Mouse (Mus musculus) T-helper 2 cell (primary cell): ENCODE results near the gene Mtmr14.

Experiments
- in situ Hi-C: fragments of 300-600 bp; cut with MboI, MseI; formaldehyde crosslinking; loops from one replicate; pipeline ENCODE4 v1.15.1; 2025; ENCODE audit warnings: high pct_unique_total_duplicates

The Mtmr14 gene

DNA sequence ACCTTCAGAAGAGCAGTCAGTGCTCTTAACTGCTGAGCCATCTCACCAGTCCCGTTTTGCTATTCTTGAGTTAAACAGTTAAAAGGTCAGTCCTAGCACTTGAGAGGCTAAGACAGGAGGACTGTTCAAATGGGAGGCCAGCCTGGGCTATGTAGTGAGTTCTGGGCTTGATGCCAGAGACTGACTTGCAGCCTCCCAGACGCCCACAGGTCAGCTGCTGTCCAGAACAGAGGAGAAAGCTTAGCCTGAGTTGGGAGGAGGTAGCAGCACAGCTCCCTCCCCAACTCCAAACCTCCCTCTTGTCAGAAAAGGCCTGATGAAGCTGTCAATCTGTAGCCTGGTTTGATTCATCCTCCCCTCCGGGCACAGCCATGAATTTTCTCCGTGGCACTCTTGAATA, 39.2 kb downstream of the Mtmr14 start:
- in situ Hi-C loops = no loop called here

- in situ Hi-C loops = no loop called here
These were observed 44.0 kb downstream of the Mtmr14 start for GRCm38 (mm10) chr6:113281676-113282075.

- in situ Hi-C loops = no loop called here
These were observed 44.6 kb downstream of the Mtmr14 start, which contains the start of gene Cpne9 for GRCm38 (mm10) chr6:113282101-113282802. Gene Cpne9, plus strand, starts transcription at chr6:113282307.

GRCm38 (mm10) chr6:113282969-113283368, 45.3 kb downstream of the Mtmr14 start:
- in situ Hi-C loops = no loop called here

GRCm38 (mm10) chr6:113283500-113283899, 45.9 kb downstream of the Mtmr14 start:
- in situ Hi-C loops = no loop called here

DNA sequence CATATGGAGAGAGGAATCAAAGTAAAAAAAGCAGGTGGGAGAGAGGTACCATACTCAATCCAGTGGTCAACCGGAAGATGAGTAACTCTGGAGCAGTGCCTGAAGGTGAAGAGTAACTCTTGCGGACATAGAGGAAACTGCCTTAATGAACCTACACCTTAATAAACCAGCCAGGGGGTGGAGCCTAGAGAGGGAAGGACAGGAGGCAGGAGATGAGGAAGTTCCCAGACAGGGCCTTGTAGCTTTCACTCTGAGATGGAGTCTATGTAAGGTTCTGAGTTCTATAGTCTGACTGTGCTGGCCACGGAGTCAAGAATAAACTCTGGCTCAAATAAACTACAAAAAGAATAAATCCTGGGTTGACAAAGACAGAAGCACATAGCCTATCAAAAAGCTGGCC, 47.3 kb downstream of the Mtmr14 start:
- in situ Hi-C loops = no loop called here

DNA sequence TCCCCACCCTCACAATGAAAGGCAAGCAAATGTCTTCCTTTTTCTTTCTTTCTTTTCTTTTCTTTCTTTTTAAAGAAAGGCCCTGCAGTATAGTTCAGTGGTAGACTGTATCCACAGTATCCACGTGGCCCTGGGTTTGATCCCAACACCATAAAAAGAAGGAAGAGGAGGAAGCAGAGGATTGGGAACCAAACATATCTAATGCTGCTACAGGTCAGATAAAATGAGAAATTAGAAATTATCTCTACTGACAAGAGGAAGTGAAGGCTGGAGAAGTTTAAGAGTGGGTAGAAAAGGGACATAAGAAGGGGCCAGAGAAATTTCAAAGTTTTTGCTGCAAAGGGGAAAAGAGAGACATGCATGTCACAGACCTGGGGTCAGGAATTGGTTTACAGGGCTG, 48.7 kb downstream of the Mtmr14 start:
- in situ Hi-C loops = no loop called here

DNA sequence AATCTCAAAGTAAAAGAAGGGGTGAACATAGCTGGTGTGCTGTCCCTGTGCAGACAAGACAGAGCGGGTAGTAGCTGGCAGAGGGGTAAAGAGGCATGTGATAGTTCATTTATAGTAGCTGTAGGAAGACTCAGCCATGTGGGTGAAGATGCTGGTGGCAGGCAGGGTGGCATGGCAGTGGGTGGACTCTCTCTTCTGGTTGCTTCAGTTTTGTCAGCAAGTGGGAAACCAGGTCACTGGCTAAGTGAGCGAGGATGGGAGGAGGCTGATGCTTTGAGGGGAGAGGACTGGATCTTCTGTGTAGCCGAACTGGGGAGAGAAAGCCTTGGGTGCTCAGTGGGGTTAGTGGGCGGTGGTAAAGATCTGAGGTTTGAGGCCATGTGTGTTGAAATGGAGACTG, 49.6 kb downstream of the Mtmr14 start:
- in situ Hi-C loops = no loop called here

DNA sequence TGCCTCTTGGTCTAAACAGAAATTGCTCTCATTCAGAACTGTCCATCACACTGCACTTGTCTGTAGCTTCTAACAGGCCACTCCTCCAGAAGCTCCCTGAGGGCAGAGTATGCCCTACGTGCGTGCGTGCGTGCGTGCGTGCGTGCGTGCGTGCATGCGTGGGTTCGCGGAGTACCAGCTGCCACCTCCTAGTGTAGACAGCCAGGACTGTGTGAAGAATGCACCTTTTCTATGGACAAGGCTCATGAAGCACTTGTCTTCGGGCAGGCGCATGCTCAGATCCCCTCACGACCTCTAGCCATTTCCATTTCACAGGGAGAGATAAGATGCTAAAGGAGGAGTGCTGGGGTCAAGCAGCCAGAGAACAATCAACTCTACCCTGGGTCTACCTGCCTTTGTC, 51.7 kb downstream of the Mtmr14 start:
- in situ Hi-C loops = no loop called here

DNA sequence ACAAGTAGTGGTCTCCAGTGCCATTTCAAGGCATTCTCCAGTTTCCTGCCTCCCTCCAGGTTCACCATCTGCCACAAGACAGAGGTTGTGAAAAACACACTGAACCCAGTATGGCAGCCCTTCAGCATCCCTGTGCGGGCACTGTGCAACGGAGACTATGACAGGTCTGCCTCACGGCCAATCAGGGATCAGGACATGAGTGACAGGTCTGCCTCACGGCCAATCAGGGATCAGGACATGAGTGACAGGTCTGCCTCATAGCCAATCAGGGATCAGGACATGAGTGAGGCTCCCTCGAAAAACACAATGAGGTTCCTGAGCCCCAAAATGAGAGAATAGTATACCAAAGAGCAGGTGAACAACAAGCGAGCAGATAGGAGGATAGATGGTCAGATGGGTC, 52.7 kb downstream of the Mtmr14 start:
- in situ Hi-C loops = no loop called here

DNA sequence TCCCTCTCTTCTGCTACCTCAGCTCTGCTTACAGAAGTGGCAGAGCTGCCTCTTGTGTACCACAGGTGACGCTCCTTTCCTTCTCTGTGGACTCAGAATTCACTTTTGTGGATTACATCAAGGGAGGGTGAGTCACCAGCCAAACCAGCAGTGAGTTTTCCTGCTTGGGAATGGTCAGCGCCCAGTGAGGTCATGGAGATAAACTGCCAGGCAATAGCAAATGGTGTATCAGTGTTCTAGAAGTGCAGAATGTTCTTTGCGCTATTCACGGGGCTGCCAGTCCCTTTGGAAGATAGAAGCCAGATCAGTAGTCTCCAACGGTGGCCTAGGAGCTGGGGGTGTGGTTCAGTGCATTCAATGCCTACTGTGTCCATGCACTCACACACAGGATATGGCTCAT, 55.3 kb downstream of the Mtmr14 start:
- in situ Hi-C loops = no loop called here

GRCm38 (mm10) chr6:113296046-113296445, 58.4 kb downstream of the Mtmr14 start:
- in situ Hi-C loops = no loop called here

DNA sequence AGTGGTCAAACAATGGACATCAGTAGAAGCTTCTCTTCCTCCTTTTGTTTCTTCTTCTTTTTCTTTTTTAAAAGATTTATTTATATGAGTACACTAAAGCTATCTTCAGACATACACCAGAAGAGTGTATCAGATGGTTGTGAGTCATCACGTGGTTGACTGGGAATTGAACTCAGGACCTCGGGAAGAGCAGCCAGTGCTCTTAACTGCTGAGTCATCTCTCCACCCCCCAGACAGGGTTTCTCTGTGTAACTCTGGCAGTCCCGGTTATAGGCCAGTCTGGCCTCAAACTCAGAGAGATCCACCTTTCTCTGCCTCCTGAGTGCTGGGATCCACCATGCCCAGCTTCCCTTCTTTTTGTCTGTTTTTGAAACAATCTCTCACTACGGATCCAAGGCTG, 59.0 kb downstream of the Mtmr14 start:
- in situ Hi-C loops = no loop called here

DNA sequence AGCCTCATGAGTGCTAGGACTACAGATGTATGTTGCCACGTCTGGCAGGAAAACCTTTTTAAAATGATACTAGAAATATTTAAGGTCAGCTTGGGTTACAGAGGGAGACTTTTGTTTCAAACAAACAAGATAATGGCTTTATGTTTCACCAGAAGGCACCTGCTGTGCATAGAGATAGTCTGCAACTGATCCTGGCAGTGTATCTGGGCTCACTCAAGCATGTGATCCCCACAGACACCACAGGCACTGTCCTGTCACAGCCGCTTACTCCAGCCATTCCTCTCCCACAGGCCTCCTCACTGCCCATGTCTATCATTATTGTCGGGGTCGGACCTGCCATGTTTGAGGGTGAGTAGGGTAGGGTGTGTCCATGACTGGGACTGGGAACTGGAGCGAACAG, 63.7 kb downstream of the Mtmr14 start:
- in situ Hi-C loops = loop anchor here (5.0 to 10.0 kb wide), 2 partner anchors 59 to 257 kb away; partner anchors contain the start of gene Thumpd3

DNA sequence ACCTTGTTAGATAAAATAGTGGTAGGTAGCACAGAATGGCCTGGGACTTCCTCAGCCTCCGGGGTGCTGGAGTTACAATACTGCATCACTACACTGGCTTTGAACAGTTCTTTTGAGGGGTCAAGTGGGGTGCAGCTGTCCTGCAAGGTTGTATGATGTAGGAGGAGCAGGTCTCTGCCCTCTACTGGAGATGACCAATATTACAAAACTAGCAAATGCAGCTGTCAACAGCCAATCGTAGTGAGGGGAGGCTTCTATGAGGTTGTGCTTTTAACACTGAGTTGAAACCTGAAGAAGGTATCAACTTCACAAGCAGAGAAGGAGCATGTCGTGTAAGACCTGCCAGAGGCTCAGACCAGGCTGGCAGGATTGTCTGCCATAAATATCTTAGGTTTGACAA, 64.6 kb downstream of the Mtmr14 start:
- in situ Hi-C loops = loop anchor here (5.0 to 10.0 kb wide), 2 partner anchors 60 to 257 kb away; partner anchors contain the start of gene Thumpd3

DNA sequence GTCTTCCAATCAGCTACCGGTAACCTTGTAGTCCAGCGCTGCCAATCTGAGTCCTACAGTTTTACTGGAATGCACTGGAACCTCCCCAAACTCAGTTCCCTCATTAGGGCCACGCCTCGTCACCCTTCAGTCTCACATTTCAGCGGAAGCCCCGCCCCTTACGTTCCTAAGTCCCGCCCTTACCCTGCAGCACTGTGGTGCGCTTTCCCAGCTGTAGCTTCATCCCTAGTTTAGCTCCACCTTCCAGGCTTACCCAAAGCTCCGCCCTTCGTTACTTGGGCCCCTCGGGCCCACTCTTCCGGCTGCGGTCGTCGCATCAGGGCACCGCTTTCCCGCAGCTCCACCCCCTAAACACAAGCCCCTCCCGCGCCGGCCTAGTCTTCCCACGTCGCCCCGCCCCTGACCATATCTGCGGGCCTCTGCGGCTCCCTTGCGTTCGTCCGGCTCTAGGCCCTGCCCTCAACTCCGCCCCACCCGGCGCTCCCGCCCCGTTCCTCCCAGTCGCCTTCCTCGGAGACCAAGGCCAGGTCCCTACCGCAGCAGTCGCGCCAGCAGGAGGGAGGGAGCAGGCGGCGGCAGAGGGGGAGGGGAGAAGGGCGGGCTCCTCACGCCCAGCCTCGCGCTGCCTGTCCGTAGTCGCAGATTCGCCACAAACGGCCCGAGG, 68.8 kb downstream of the Mtmr14 start:
- in situ Hi-C loops = loop anchor here (10.0 kb wide), 1 partner anchor 262 kb away; the partner anchor contains the start of gene Thumpd3

DNA sequence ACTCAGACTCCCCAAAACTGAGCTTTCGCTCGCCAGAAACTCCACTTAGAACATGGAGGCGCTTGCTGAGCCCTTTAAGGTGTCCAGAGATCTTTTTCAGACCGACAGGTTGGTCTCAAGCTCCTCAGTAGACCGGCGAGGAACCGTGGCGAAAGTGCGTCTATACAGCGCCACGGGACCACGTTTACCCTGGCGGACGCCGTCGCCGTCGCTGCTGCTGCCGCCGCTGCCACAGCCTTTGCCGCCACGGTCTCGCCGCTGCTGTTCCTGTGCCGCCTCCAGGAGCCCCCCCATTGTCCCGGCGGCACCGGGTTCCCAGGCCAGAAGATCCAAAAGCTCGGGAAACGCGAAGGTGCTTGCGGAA, 69.3 kb downstream of the Mtmr14 start, which contains the start of gene Brpf1:
Brpf1 (plus strand) TSS at position 152 of the 364 bp plus-strand sequence.
- in situ Hi-C loops = loop anchor here (10.0 kb wide), 1 partner anchor 262 kb away; the partner anchor contains the start of gene Thumpd3

DNA sequence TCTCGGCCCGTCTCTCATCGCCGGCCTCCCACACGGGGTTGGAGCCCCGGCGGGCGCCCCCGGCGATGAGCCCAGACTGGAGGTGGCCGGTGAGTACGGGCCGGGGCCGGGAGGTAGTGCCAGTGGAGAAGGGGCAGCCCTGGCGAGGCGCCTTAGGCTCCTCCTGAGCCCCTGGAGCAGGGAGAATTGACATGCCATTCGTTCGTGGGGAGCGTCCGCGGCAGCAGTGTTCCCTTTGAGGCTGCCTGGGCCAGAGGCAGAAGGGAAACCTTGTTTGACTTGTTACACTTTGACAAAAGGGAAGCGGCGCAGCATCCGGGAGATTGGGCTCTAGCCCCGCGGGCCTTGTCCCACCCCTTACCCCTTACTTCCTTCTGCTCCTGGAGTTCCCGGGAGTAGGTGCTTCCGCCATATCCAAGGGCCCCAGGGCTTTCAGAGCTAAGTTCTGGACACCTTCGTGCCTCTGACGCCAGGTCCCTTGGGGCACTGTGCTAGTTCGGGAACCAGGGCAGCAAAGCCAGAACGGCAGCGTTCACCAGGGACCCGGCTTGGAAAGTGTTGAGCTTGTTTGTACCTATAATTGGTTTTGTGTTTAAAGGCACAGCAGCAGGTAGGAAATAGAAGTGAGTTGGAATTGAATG, 70.0 kb downstream of the Mtmr14 start:
- in situ Hi-C loops = loop anchor here (10.0 kb wide), 1 partner anchor 263 kb away; the partner anchor contains the start of gene Thumpd3

DNA sequence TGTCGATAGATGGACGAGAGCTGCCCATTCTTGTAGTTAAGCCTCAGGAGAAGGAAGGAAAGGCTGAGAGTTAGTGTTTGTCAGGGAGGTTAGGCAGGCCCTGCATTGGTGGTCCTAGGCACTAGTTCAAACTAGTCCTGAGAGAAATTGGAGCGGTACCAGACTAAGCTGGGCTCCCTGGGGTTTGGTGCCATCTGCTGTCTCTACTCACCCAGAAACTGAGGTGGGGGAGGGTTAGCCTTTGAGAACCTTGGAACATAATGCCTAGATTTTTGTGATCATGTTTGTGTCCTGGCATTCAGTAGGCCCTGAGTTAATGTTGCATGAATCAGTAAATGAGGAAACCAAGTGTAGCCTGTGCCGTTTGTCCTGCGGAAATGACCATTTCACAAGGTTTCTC, 70.5 kb downstream of the Mtmr14 start:
- in situ Hi-C loops = loop anchor here (10.0 kb wide), 1 partner anchor 263 kb away; the partner anchor contains the start of gene Thumpd3

DNA sequence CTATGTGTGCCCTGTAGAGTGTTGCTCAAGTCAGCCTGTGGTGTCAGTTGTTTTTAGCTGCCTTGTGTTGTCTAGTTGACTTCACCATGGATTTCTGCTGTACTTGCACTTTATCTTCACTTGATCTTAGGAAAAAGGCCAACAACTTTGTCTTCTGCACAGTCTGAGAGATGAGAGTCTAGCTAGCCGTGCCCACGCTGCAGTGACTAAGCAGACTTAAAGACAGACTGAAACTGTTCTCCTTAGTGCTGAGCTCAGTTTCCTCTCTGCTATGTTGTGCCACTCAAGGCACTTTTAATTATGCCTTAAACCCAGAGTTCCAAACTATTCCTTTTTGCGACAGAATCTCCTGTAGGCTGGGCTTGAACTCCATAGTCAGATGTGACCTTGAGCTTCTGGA, 78.3 kb downstream of the Mtmr14 start:
- in situ Hi-C loops = no loop called here

DNA sequence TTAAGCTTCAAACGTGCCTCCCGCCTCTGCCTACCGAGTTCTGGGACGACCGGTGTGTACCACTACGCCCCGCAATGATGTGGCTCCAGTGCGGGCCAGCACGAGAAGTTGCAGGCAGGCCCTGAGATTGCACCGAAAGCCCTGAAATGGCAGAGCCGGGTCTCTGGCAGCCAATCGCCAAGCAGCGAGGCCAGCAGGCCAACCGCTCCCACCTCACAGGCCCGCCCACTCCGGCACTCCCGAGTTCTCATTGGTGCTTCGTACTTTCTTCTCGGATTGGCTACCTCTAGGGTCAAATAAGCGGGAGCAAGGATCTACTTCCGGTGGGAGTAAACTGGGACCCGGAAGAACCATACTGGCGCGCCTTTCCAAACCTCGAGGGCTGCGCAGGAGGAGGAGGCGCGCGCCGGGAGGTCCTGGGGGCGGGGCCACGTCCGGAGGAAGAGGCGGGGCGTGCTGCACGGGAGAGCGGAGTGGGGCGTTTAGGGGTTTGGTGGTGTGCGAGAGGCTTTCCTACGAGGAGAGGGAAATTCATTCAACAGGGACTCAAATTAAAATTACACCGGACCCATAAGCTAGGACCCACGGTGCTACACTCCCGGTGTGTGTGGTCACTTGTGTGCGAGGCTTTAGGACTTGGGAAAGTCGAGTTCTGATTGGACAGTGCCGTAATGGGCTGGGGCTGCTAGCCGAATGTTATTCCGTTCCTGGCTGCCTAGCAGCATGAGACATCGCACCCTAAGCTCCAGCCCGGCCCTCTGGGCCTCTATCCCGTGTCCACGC, 89.1 kb downstream of the Mtmr14 start, which contains the start of gene Ogg1:
Ogg1 (plus strand) TSS at position 440 of the 783 bp plus-strand sequence.
- in situ Hi-C loops = loop anchor here (5.0 kb wide), 1 partner anchor 51 kb away; the partner anchor contains the start of genes Arpc4 and Tada3
